In the genomic region with DNA sequence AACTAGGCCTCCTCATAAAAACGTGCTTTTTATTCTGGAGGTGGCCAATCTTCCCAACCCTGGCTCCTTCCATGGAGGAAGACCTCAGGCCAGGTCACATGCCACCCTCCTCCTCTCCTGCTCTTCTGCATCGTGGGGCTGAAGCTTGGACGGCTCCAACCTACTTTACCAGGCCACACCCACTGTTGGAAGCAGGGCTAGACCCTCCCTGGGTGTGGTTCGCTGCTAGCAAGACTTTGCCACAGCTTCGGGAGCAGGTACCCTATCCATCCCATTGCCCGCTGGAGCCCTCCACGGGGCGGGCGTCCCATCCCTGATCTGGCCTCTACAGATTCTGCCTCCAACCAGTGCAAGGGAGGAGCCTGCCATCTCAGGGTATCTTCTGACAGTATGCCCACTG, we compare ENCODE assay signal across 9 mouse cellular contexts. TPM values are rescaled to one million over a fixed set of nuclear protein-coding genes. Genes with fewer than 3 reads are reported as not detected.
DNase-seq lines count a peak whose midpoint lies in the region; ATAC-seq and TF ChIP-seq lines count a peak whose summit lies in the region.
"Had no signal": no experiment of that assay in that cellular context is flagged by ENCODE, and none has a peak within 500 bp of the region (broad histone marks: within the 10 kb centered on the region; RNA-seq: fewer than 3 reads in every experiment).

No protein-coding gene starts in this region.

- peaks cover 22% of the 10 kb centered on the region for H3K4me1 ChIP-seq in heart, embryonic 12.5 days (replicated peaks)
- peaks cover 55% of the 10 kb centered on the region for H3K4me1 ChIP-seq in limb, embryonic 10.5 days

- WGBS in heart, embryonic 12.5 days = 57% methylated on average over 9 of the region's 9 CpGs
- WGBS in limb, embryonic 10.5 days = 76% methylated on average over 9 of the region's 9 CpGs

- H3K27ac ChIP-seq in heart, embryonic 12.5 days (ENCODE audit: poor library complexity, severe bottlenecking) = no peak overlapping the region
- peak overlapping the region; percentile 32; the same call in 1 of the 2 replicates for H3K27ac ChIP-seq in left cerebral cortex, adult 2 months
- peak overlapping the region; percentile 54; the same call in 1 of the 2 replicates for H3K27ac ChIP-seq in limb, embryonic 10.5 days

- H3K36me3 ChIP-seq in heart, embryonic 12.5 days = peaks cover 21% of the 10 kb centered on the region
- H3K36me3 ChIP-seq in limb, embryonic 10.5 days = peaks cover 50% of the 10 kb centered on the region

- peaks cover 16% of the 10 kb centered on the region; the same call in 1 of the 2 replicates for H3K27me3 ChIP-seq in heart, embryonic 12.5 days (replicated peaks)
- H3K27me3 ChIP-seq in limb, embryonic 10.5 days (ENCODE audit: low read depth, poor library complexity, severe bottlenecking) = no peaks in the 10 kb centered on the region

- no peak for TF ChIP-seq CTCF in left cerebral cortex, adult 2 months (IDR thresholded peaks at IDR 0.05)

- intact Hi-C loops in left cerebral cortex, adult 2 months (cut with DNase I) = no loop called here
- intact Hi-C loops in left cerebral cortex, postnatal 25 days (cut with DNase I) = no loop called here

- peak overlapping the region; percentile 10; the same call in 1 of the 2 replicates for H3K4me2 ChIP-seq in heart, embryonic 12.5 days

- no peak for ATAC-seq in heart, embryonic 12.5 days (ENCODE audit: insufficient number of reproducible peaks, low FRiP score)

- no peak overlapping the region for H3K9ac ChIP-seq in heart, embryonic 12.5 days
- H3K9ac ChIP-seq: lung, embryonic 14.5 days had no signal

- no peak overlapping the region for H3K4me3 ChIP-seq in heart, embryonic 12.5 days
- no peak overlapping the region for H3K4me3 ChIP-seq in left cerebral cortex, adult 2 months
- H3K4me3 ChIP-seq in limb, embryonic 10.5 days = no peak overlapping the region

- no peak for DNase-seq in heart, postnatal 4 days
- DNase-seq in left cerebral cortex, adult 2 months (ENCODE audit: extremely low spot score in 1 of 2, low spot score in 2 of 2) = no peak
- no peak for DNase-seq in left cerebral cortex, postnatal 25 days (ENCODE audit: low spot score in 2 of 2)
- peak; percentile 58 for DNase-seq in R1 (ENCODE audit: low read depth, low spot score)
- DNase-seq in limb, embryonic 10.5 days (ENCODE audit: low spot score) = no peak
- DNase-seq in B cell, adult 2 months = no peak
- DNase-seq in right cerebral cortex, postnatal 4 days = no peak
- DNase-seq: lung, embryonic 14.5 days had no signal

- no peaks in the 10 kb centered on the region for H3K9me3 ChIP-seq in heart, embryonic 12.5 days (replicated peaks)
- H3K9me3 ChIP-seq in limb, embryonic 10.5 days (replicated peaks) = no peaks in the 10 kb centered on the region

RNA-seq across cellular contexts. Expression of a gene that starts 7.4 kb away (rescaled TPM):
- 7.8 and 8.4 TPM in 2 replicates for polyA plus RNA-seq in heart, embryonic 12.5 days (2016; fragmentation: Nextera tagmentation; extraction: Ambion mirVana)
- total RNA-seq in heart, postnatal 4 days (2021) = 10 to 100 TPM; 41.3 to 44.4 TPM
- 10 to 100 TPM; 10.4 to 14.3 TPM for total RNA-seq in left cerebral cortex, adult 2 months (2021)
- 10 to 100 TPM in 1 of 2 experiments, 1 to 10 TPM in 1; 10.0 to 10.8 TPM for total RNA-seq in left cerebral cortex, postnatal 25 days (2021)
- polyA plus RNA-seq in limb, embryonic 10.5 days (2016; fragmentation: Nextera tagmentation; extraction: Ambion mirVana) = 27.9 and 34.3 TPM in 2 replicates

RNA-seq across cellular contexts. Expression of a gene that starts 7.5 kb away (rescaled TPM):
- 27.9 and 28.5 TPM in 2 replicates for polyA plus RNA-seq in heart, embryonic 12.5 days (2016; fragmentation: Nextera tagmentation; extraction: Ambion mirVana)
- total RNA-seq in heart, postnatal 4 days (2021) = 10 to 100 TPM; 24.3 to 27.4 TPM
- 10 to 100 TPM; 56.1 to 61.9 TPM for total RNA-seq in left cerebral cortex, adult 2 months (2021)
- 10 to 100 TPM; 55.0 to 60.7 TPM for total RNA-seq in left cerebral cortex, postnatal 25 days (2021)
- polyA plus RNA-seq in limb, embryonic 10.5 days (2016; fragmentation: Nextera tagmentation; extraction: Ambion mirVana) = 37.1 and 42.1 TPM in 2 replicates

RNA-seq across cellular contexts. Expression of a gene that starts 7.6 kb away (rescaled TPM):
- polyA plus RNA-seq in heart, embryonic 12.5 days (2016; fragmentation: Nextera tagmentation; extraction: Ambion mirVana) = 0.77 and 1.0 TPM in 2 replicates
- total RNA-seq in heart, postnatal 4 days (2021) = 1 to 10 TPM; 1.3 to 2.0 TPM
- total RNA-seq in left cerebral cortex, adult 2 months (2021) = 1 to 10 TPM; 1.8 to 1.9 TPM
- 1 to 10 TPM; 1.1 to 1.7 TPM for total RNA-seq in left cerebral cortex, postnatal 25 days (2021)
- polyA plus RNA-seq in limb, embryonic 10.5 days (2016; fragmentation: Nextera tagmentation; extraction: Ambion mirVana) = 3.2 and 4.1 TPM in 2 replicates

RNA-seq across cellular contexts. Expression of a gene that starts 23.7 kb away (rescaled TPM):
- polyA plus RNA-seq in heart, embryonic 12.5 days (2016; fragmentation: Nextera tagmentation; extraction: Ambion mirVana) = 89.6 and 91.9 TPM in 2 replicates
- total RNA-seq in heart, postnatal 4 days (2021) = 10 to 100 TPM; 41.4 to 42.4 TPM
- 10 to 100 TPM; 45.0 to 46.2 TPM for total RNA-seq in left cerebral cortex, adult 2 months (2021)
- total RNA-seq in left cerebral cortex, postnatal 25 days (2021) = 10 to 100 TPM; 39.3 to 47.6 TPM
- polyA plus RNA-seq in limb, embryonic 10.5 days (2016; fragmentation: Nextera tagmentation; extraction: Ambion mirVana) = 230 and 312 TPM in 2 replicates

RNA-seq across cellular contexts. Expression of a gene that starts 36.6 kb away (rescaled TPM):
- polyA plus RNA-seq in heart, embryonic 12.5 days (2016; fragmentation: Nextera tagmentation; extraction: Ambion mirVana) = 428 and 457 TPM in 2 replicates
- 100 to 1,000 TPM; 366 to 372 TPM for total RNA-seq in heart, postnatal 4 days (2021)
- 100 to 1,000 TPM; 120 to 127 TPM for total RNA-seq in left cerebral cortex, adult 2 months (2021)
- total RNA-seq in left cerebral cortex, postnatal 25 days (2021) = 100 to 1,000 TPM; 116 to 129 TPM
- 723 and 764 TPM in 2 replicates for polyA plus RNA-seq in limb, embryonic 10.5 days (2016; fragmentation: Nextera tagmentation; extraction: Ambion mirVana)
